Mouse (Mus musculus) MEL (cell line): ENCODE measurements around the gene Snapin. TPM values are rescaled to one million over a fixed set of nuclear protein-coding genes. Genes with fewer than 3 reads are reported as not detected.

Experiments used
- DNase-seq: peaks from one replicate; pipeline ENCODE4 v3.0.0; 2011; ENCODE audit warnings: low read depth, low spot score
- H3K27ac ChIP-seq: 2 replicates; pipeline ENCODE4 v1.5.1; 2012; ENCODE audit warnings: low read depth, mild to moderate bottlenecking, control low read depth, low read length, moderate library complexity; ENCODE audit not compliant: control insufficient read depth
- H3K27me3 ChIP-seq, 2 experiments: fragments of 150-350 bp in 1 of 2; sonication (generic) in 1 of 2; 2 replicates each; pipeline ENCODE4 v1.6.1; 2012; ENCODE audit warnings: low read length in 2 of 2, mild to moderate bottlenecking in 2 of 2, improper control_type of control experiment in 1 of 2, moderate library complexity in 1 of 2; ENCODE audit not compliant: insufficient read depth in 2 of 2, control insufficient read depth in 1 of 2
- H3K36me3 ChIP-seq, 2 experiments: 2 replicates each; pipeline ENCODE4 v1.6.1; 2012 to 2014; ENCODE audit warnings: low read length in 2 of 2, improper control_type of control experiment in 1 of 2, inconsistent platforms in 1 of 2, mild to moderate bottlenecking in 1 of 2; ENCODE audit not compliant: insufficient read depth in 2 of 2, control insufficient read depth in 1 of 2
- H3K4me1 ChIP-seq, 2 experiments: fragments of 150-350 bp in 1 of 2; sonication (generic) in 1 of 2; 2 replicates each; pipeline ENCODE4 v1.6.1; 2012; ENCODE audit warnings: low read length in 2 of 2, improper control_type of control experiment in 1 of 2, mild to moderate bottlenecking in 1 of 2; ENCODE audit not compliant: insufficient read depth in 2 of 2, control insufficient read depth in 1 of 2
- H3K4me3 ChIP-seq, 2 experiments: fragments of 150-350 bp in 1 of 2; sonication (generic) in 1 of 2; 2 replicates each; pipeline ENCODE4 v1.5.1; 2012; ENCODE audit warnings: low read depth in 2 of 2, low read length in 2 of 2, mild to moderate bottlenecking in 2 of 2, moderate library complexity in 2 of 2, control low read depth in 1 of 2, improper control_type of control experiment in 1 of 2; ENCODE audit not compliant: control insufficient read depth in 1 of 2, insufficient read depth in 1 of 2
- H3K79me2 ChIP-seq: 2 replicates; pipeline ENCODE4 v1.6.1; 2012; ENCODE audit warnings: mild to moderate bottlenecking, low read length, moderate library complexity; ENCODE audit not compliant: control insufficient read depth, poor library complexity, insufficient read depth
- H3K9ac ChIP-seq: 2 replicates; pipeline ENCODE4 v1.6.1; 2012; ENCODE audit warnings: low read depth, mild to moderate bottlenecking, control low read depth, low read length, moderate library complexity; ENCODE audit not compliant: control insufficient read depth, poor library complexity, severe bottlenecking
- H3K9me3 ChIP-seq: fragments of 150-350 bp; sonication (generic); replicated peaks from 2 replicates; pipeline ENCODE4 v1.6.1; 2012; ENCODE audit warnings: mild to moderate bottlenecking, low read length, improper control_type of control experiment, moderate library complexity; ENCODE audit not compliant: insufficient read depth
- BHLHE40 ChIP-seq: IDR thresholded peaks from 2 replicates; pipeline ENCODE4 v1.6.1; 2012; ENCODE audit warnings: low read depth, mild to moderate bottlenecking, inconsistent platforms, low read length, improper control_type of control experiment, borderline replicate concordance
- CTCF ChIP-seq, 3 experiments: IDR thresholded peaks in 2 of 3; conservative IDR thresholded peaks in 1 of 3; 2 replicates each; pipeline ENCODE4 v1.5.1; 2011 to 2012; ENCODE audit warnings: low read length in 3 of 3, low read depth in 2 of 3, mild to moderate bottlenecking in 2 of 3, improper control_type of control experiment in 1 of 3, inconsistent platforms in 1 of 3, mixed read lengths in 1 of 3, moderate library complexity in 1 of 3; ENCODE audit not compliant: control insufficient read depth in 1 of 3, insufficient read depth in 1 of 3, poor library complexity in 1 of 3, severe bottlenecking in 1 of 3
- E2F4 ChIP-seq: IDR thresholded peaks from 2 replicates; pipeline ENCODE4 v1.6.1; 2011; ENCODE audit warnings: low read depth, low read length, improper control_type of control experiment, borderline replicate concordance
- GABPA ChIP-seq: IDR thresholded peaks from 2 replicates; pipeline ENCODE4 v1.6.1; 2012; ENCODE audit warnings: low read depth, mild to moderate bottlenecking, inconsistent platforms, low read length, improper control_type of control experiment, moderate library complexity
- HCFC1 ChIP-seq: IDR thresholded peaks from 2 replicates; pipeline ENCODE4 v1.6.1; 2012; ENCODE audit warnings: low read depth, mild to moderate bottlenecking, inconsistent platforms, low read length, improper control_type of control experiment, moderate library complexity
- MAFK ChIP-seq: IDR thresholded peaks from 2 replicates; pipeline ENCODE4 v1.6.1; 2011; ENCODE audit warnings: low read depth, mild to moderate bottlenecking, low read length, improper control_type of control experiment, borderline replicate concordance
- MYB ChIP-seq: IDR thresholded peaks from 2 replicates; pipeline ENCODE4 v1.6.1; 2011; ENCODE audit warnings: mild to moderate bottlenecking, low read depth, low read length, improper control_type of control experiment
- NELFE ChIP-seq: IDR thresholded peaks from 2 replicates; pipeline ENCODE4 v1.6.1; 2011; ENCODE audit warnings: low read depth, low read length, improper control_type of control experiment
- NRF1 ChIP-seq: IDR thresholded peaks from 2 replicates; pipeline ENCODE4 v1.6.1; 2014; ENCODE audit warnings: low read depth, mild to moderate bottlenecking, inconsistent platforms, low read length, improper control_type of control experiment, moderate library complexity; ENCODE audit not compliant: poor library complexity, insufficient read depth, severe bottlenecking
- POLR2A ChIP-seq, 2 experiments: IDR thresholded peaks; 2 replicates each; pipeline ENCODE4 v1.6.1; 2011 to 2012; ENCODE audit warnings: low read length in 2 of 2, mild to moderate bottlenecking in 2 of 2, control low read depth in 1 of 2, improper control_type of control experiment in 1 of 2, low read depth in 1 of 2, moderate library complexity in 1 of 2; ENCODE audit not compliant: control insufficient read depth in 1 of 2, insufficient read depth in 1 of 2, poor library complexity in 1 of 2
- RAD21 ChIP-seq: IDR thresholded peaks from 2 replicates; pipeline ENCODE4 v1.6.1; 2011; ENCODE audit warnings: mild to moderate bottlenecking, low read depth, low read length, improper control_type of control experiment
- RCOR1 ChIP-seq: IDR thresholded peaks from 2 replicates; pipeline ENCODE4 v1.6.1; 2012; ENCODE audit warnings: low read depth, mild to moderate bottlenecking, inconsistent platforms, low read length, improper control_type of control experiment
- SIN3A ChIP-seq: IDR thresholded peaks from 2 replicates; pipeline ENCODE4 v1.6.1; 2012; ENCODE audit warnings: low read length, improper control_type of control experiment, inconsistent platforms
- TAL1 ChIP-seq: IDR thresholded peaks from 2 replicates; pipeline ENCODE4 v1.6.1; 2012; ENCODE audit warnings: mild to moderate bottlenecking, inconsistent platforms, low read length, moderate library complexity, mixed read lengths
- TBP ChIP-seq: IDR thresholded peaks from 2 replicates; pipeline ENCODE4 v1.8.0; 2011; ENCODE audit warnings: low read depth, low read length, improper control_type of control experiment
- TCF12 ChIP-seq: IDR thresholded peaks from 2 replicates; pipeline ENCODE4 v1.6.1; 2014; ENCODE audit warnings: low read depth, mild to moderate bottlenecking, inconsistent platforms, low read length, improper control_type of control experiment, moderate library complexity
- UBTF ChIP-seq: IDR thresholded peaks from 2 replicates; pipeline ENCODE4 v1.6.1; 2012; ENCODE audit warnings: low read depth, mild to moderate bottlenecking, inconsistent platforms, low read length, improper control_type of control experiment, moderate library complexity, borderline replicate concordance; ENCODE audit not compliant: insufficient read depth
- ZC3H11A ChIP-seq: IDR thresholded peaks from 2 replicates; pipeline ENCODE4 v1.6.1; 2012; ENCODE audit warnings: low read depth, mild to moderate bottlenecking, inconsistent platforms, low read length, improper control_type of control experiment
- ZKSCAN1 ChIP-seq: IDR thresholded peaks from 2 replicates; pipeline ENCODE4 v1.6.1; 2012; ENCODE audit warnings: low read depth, mild to moderate bottlenecking, inconsistent platforms, low read length, improper control_type of control experiment, moderate library complexity
- ZMIZ1 ChIP-seq: IDR thresholded peaks from 2 replicates; pipeline ENCODE4 v1.6.1; 2012; ENCODE audit warnings: low read depth, mild to moderate bottlenecking, inconsistent platforms, low read length, improper control_type of control experiment, moderate library complexity
- polyA plus RNA-seq, 2 experiments: library from polyadenylated mRNA; stranded (reverse) in 1 of 2; unstranded in 1 of 2; fragments of >175 nt in 1 of 2; fragments of >200 nt in 1 of 2; gene quantifications; 2 replicates each; pipeline versions ENCODE4 v1.2.1 to v1.2.4; 2012; ENCODE audit warnings: low replicate concordance in 2 of 2, low read depth in 1 of 2; ENCODE audit not compliant: insufficient read length in 2 of 2, insufficient read depth in 1 of 2, missing spikeins in 1 of 2
- total RNA-seq: library from RNA; depleted of rRNA; stranded (reverse); fragments of 300-350 nt; gene quantifications from 2 replicates; pipeline ENCODE4 v1.2.3, GENCODE M21; 2012

The Snapin gene
- total and polyA plus RNA-seq, 3 experiments: 24.5 to 46.8 TPM; not detected in 1

DNA sequence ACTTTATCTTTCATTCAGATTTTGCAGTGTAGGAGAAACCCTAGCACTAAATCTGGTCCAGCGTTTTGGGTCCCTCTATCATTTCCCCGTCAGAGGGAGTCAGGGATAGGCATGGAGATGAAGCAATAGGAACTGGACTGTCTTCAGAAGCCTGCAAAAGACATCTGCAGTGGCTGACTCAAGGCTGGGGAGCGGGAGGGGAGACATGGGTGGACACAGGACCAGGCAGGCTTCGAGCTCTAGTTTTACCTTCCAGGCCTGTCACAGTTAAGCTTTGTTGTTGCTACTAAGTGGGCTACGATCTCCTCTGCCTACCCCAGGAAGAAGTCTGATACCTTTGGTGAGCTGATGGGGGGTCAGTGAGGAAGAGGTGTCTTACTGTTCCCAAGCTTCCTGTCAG, 21.4 kb upstream of the Snapin start:
- Histone ChIP-seq H3K27ac (no peak overlapping the region), H3K79me2 (peaks cover 19% of the 10 kb centered on the region), H3K9ac (no peak overlapping the region), H3K27me3 (no peaks in the 10 kb centered on the region), H3K4me3 (no peak overlapping the region), H3K4me1 (peaks cover 1 to 25% of the 10 kb centered on the region in 2 experiments; a peak in 3 of 4 replicates), H3K9me3 (no peaks in the 10 kb centered on the region), H3K36me3 (peaks cover 3 to 15% of the 10 kb centered on the region in 2 experiments)
- TF ChIP-seq NRF1: no peak
- TF ChIP-seq NELFE: no peak
- no peak for TF ChIP-seq ZC3H11A
- TF ChIP-seq ZMIZ1: no peak
- TF ChIP-seq HCFC1: no peak
- TF ChIP-seq RAD21: no peak
- TF ChIP-seq TBP: no peak
- TF ChIP-seq POLR2A (IDR thresholded peaks at IDR 0.05; ENCODE audit: control insufficient read depth in 1 of 2, insufficient read depth in 1 of 2, low read depth in 1 of 2, low read length in 2 of 2, poor library complexity in 1 of 2): no peak
- TF ChIP-seq SIN3A: no peak
- TF ChIP-seq ZKSCAN1: no peak
- TF ChIP-seq RCOR1: no peak
- no peak for TF ChIP-seq UBTF
- TF ChIP-seq TCF12: no peak
- no peak for TF ChIP-seq BHLHE40
- TF ChIP-seq MAFK: no peak
- no peak for TF ChIP-seq MYB
- no peak for TF ChIP-seq GABPA
- no peak for TF ChIP-seq E2F4
- TF ChIP-seq CTCF (IDR thresholded peaks at IDR 0.05 in 2 of 3, conservative IDR thresholded peaks at IDR 0.05 in 1 of 3; ENCODE audit: control insufficient read depth in 1 of 3, insufficient read depth in 1 of 3, low read depth in 2 of 3, low read length in 3 of 3, poor library complexity in 1 of 3, severe bottlenecking in 1 of 3): no peak
- no peak for TF ChIP-seq TAL1
- DNase-seq: no peak

DNA sequence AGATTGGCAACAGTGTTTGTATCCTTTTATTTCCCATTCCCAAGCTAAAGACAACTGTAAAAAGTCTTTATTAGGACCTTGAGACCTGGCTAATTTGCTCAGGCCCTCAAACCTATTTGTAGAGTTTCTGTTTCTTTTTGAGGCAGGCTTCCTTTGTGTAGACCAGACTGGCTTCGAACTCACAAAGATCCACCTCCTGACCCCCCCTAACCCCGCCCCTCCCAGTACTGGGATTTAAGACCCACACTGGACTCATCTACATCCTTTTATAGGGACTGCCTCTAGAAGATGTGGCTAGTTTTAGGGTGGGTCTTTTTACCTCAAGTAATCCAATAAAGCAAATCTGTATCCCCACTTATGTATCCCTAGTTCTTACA, 18.9 kb upstream of the Snapin start:
- peak overlapping the region; percentile 51 to 93 for H3K4me3 ChIP-seq

More for the DNA sequence above, 18.9 kb upstream of the Snapin start:
- DNase-seq: no peak
- H3K79me2 ChIP-seq: peaks cover 27% of the 10 kb centered on the region
- H3K36me3 ChIP-seq: peaks cover 27 to 34% of the 10 kb centered on the region in 2 experiments
- no peaks in the 10 kb centered on the region for H3K27me3 ChIP-seq
- no peaks in the 10 kb centered on the region for H3K9me3 ChIP-seq
- H3K4me1 ChIP-seq: peaks cover 2 to 24% of the 10 kb centered on the region in 2 experiments; a peak in 3 of 4 replicates
- H3K27ac ChIP-seq: peak overlapping the region; percentile 83
- TF ChIP-seq RAD21 (no peak), UBTF (0 out of 2 replicates have a peak, but pooled peaks have one; percentile 9), TAL1 (no peak)
- peak overlapping the region; percentile 72 for H3K9ac ChIP-seq
